In genomic region chr7:67371351-67371890, GRCm38 (mm10) we compare ENCODE assay signal across 8 mouse cellular contexts. TPM values are rescaled to one million over a fixed set of nuclear protein-coding genes. Genes with fewer than 3 reads are reported as not detected.
DNase-seq lines count a peak whose midpoint lies in the region; ATAC-seq and TF ChIP-seq lines count a peak whose summit lies in the region.

No protein-coding gene starts in this region.

- H3K36me3 ChIP-seq in heart, embryonic 11.5 days (ENCODE audit: control insufficient read depth, insufficient read depth, low read length) = no peaks in the 10 kb centered on the region
- no peaks in the 10 kb centered on the region for H3K36me3 ChIP-seq in E14TG2a.4 (ENCODE audit: insufficient read depth, low read length)
- H3K36me3 ChIP-seq in forebrain, embryonic 13.5 days (ENCODE audit: poor library complexity, severe bottlenecking) = no peaks in the 10 kb centered on the region
- no peaks in the 10 kb centered on the region for H3K36me3 ChIP-seq in liver, embryonic 14.5 days (replicated peaks; ENCODE audit: control insufficient read depth, insufficient read depth, low read depth)

- peak overlapping the region; percentile 91 for H3K9ac ChIP-seq in heart, embryonic 11.5 days (ENCODE audit: low read depth, low read length)
- H3K9ac ChIP-seq in forebrain, embryonic 13.5 days = peak overlapping the region; percentile 96
- peak overlapping the region; percentile 93 for H3K9ac ChIP-seq in liver, embryonic 14.5 days (replicated peaks)

- 12% methylated on average over 10 of the region's 10 CpGs for WGBS in heart, embryonic 11.5 days (ENCODE audit: insufficient replicate concordance)
- WGBS in forebrain, embryonic 13.5 days = 13% methylated on average over 10 of the region's 10 CpGs
- 10% methylated on average over 10 of the region's 10 CpGs for WGBS in liver, embryonic 14.5 days (ENCODE audit: insufficient replicate concordance)

- ATAC-seq in heart, embryonic 11.5 days (replicated peaks; ENCODE audit: insufficient number of reproducible peaks, low FRiP score, low TSS enrichment) = no peak
- ATAC-seq in forebrain, embryonic 13.5 days = no peak
- no peak for ATAC-seq in liver, embryonic 14.5 days (ENCODE audit: insufficient read depth)

- no peak for TF ChIP-seq EP300 in liver, embryonic 14.5 days (IDR thresholded peaks at IDR 0.05; ENCODE audit: low read depth)

- peak overlapping the region; percentile 93 for H3K4me2 ChIP-seq in heart, embryonic 11.5 days
- peak overlapping the region; percentile 95 for H3K4me2 ChIP-seq in forebrain, embryonic 13.5 days
- H3K4me2 ChIP-seq in liver, embryonic 14.5 days (ENCODE audit: low read depth) = peak overlapping the region; percentile 89

- DNase-seq in heart, postnatal 4 days = no peak
- no peak for DNase-seq in liver, embryonic 14.5 days (ENCODE audit: low read depth in 3 of 3, low spot score in 3 of 3)
- DNase-seq in right cerebral cortex, postnatal 36 days (ENCODE audit: low spot score in 2 of 2) = no peak
- DNase-seq in right cerebral cortex, adult 2 months (ENCODE audit: low spot score in 2 of 2) = no peak
- no peak for DNase-seq in testis, postnatal 10 days (ENCODE audit: low spot score)

- H3K27me3 ChIP-seq in heart, embryonic 11.5 days (ENCODE audit: control insufficient read depth, insufficient read depth, low read length) = no peaks in the 10 kb centered on the region
- peaks cover 32% of the 10 kb centered on the region for H3K27me3 ChIP-seq in E14TG2a.4 (ENCODE audit: insufficient read depth, low read length)
- no peaks in the 10 kb centered on the region for H3K27me3 ChIP-seq in forebrain, embryonic 13.5 days
- H3K27me3 ChIP-seq in liver, embryonic 14.5 days (ENCODE audit: control insufficient read depth, insufficient read depth, low read length) = no peaks in the 10 kb centered on the region

- H3K9me3 ChIP-seq in heart, embryonic 11.5 days (replicated peaks; ENCODE audit: control insufficient read depth, low read length) = no peaks in the 10 kb centered on the region
- H3K9me3 ChIP-seq in E14TG2a.4 (ENCODE audit: low read length) = no peaks in the 10 kb centered on the region
- H3K9me3 ChIP-seq in forebrain, embryonic 13.5 days (replicated peaks) = no peaks in the 10 kb centered on the region
- H3K9me3 ChIP-seq in liver, embryonic 14.5 days (ENCODE audit: control insufficient read depth, low read length) = no peaks in the 10 kb centered on the region

- peak overlapping the region; percentile 65 for H3K4me3 ChIP-seq in heart, embryonic 11.5 days (ENCODE audit: low read depth, low read length)
- peak overlapping the region; percentile 89 for H3K4me3 ChIP-seq in E14TG2a.4 (replicated peaks; ENCODE audit: low read length)
- H3K4me3 ChIP-seq in forebrain, embryonic 13.5 days = peak overlapping the region; percentile 85
- peak overlapping the region; percentile 73 to 92 for H3K4me3 ChIP-seq in liver, embryonic 14.5 days (ENCODE audit: insufficient read depth in 1 of 2, low read depth in 2 of 2, low read length in 2 of 2)

- TF ChIP-seq CTCF in E14TG2a.4 (conservative IDR thresholded peaks at IDR 0.05; ENCODE audit: low read length) = no peak
- no peak for TF ChIP-seq CTCF in liver, embryonic 14.5 days (IDR thresholded peaks at IDR 0.05; ENCODE audit: low read depth)

- H3K27ac ChIP-seq in heart, embryonic 11.5 days (ENCODE audit: low read depth, low read length) = no peak overlapping the region
- H3K27ac ChIP-seq in forebrain, embryonic 13.5 days = no peak overlapping the region
- peak overlapping the region; percentile 70 for H3K27ac ChIP-seq in liver, embryonic 14.5 days

- peaks cover 29% of the 10 kb centered on the region for H3K4me1 ChIP-seq in heart, embryonic 11.5 days (ENCODE audit: control insufficient read depth, insufficient read depth, low read length)
- peaks cover 20% of the 10 kb centered on the region for H3K4me1 ChIP-seq in E14TG2a.4 (replicated peaks; ENCODE audit: low read depth, low read length)
- H3K4me1 ChIP-seq in forebrain, embryonic 13.5 days = peaks cover 25% of the 10 kb centered on the region
- peaks cover 12 to 22% of the 10 kb centered on the region in 2 experiments for H3K4me1 ChIP-seq in liver, embryonic 14.5 days (replicated peaks; ENCODE audit: control insufficient read depth in 2 of 2, insufficient read depth in 2 of 2, low read length in 1 of 2)

RNA-seq across cellular contexts. Expression of gene Mef2a, which starts 1.2 kb away (rescaled TPM):
- polyA plus RNA-seq in heart, embryonic 11.5 days (2014; fragmentation: Nextera tagmentation; extraction: Ambion mirVana) = 66.4 and 72.5 TPM in 2 replicates
- total RNA-seq in heart, postnatal 4 days (2021) = 100 to 1,000 TPM; 250 to 257 TPM
- polyA plus RNA-seq in forebrain, embryonic 13.5 days (2015; fragmentation: Nextera tagmentation; extraction: Ambion mirVana) = 26.0 and 32.2 TPM in 2 replicates
- polyA plus RNA-seq in liver, embryonic 14.5 days (2012; rRNA removed) = 4.5 and 5.2 TPM in 2 replicates
- polyA plus RNA-seq in liver, embryonic 14.5 days (2014; fragmentation: Nextera tagmentation; extraction: Ambion mirVana) = 8.6 and 10.5 TPM in 2 replicates
